Mouse (Mus musculus) stomach, embryonic 14.5 days (tissue): ENCODE measurements around the gene Erbb4. TPM values are rescaled to one million over a fixed set of nuclear protein-coding genes. Genes with fewer than 3 reads are reported as not detected.

Source experiments
- ATAC-seq: fragments of 200-750 bp; cut with Nextera tagmentation; 2 replicates; pipeline ENCODE4 v1.8.0; 2017; ENCODE audit warnings: low read depth, moderate TSS enrichment; ENCODE audit not compliant: insufficient number of reproducible peaks, insufficient read depth, low FRiP score
- H3K27ac ChIP-seq: fragments of 300-500 bp; sonication (generic); 2 replicates; pipeline ENCODE4 v1.5.1; 2014; ENCODE audit warnings: mild to moderate bottlenecking, low read length, moderate library complexity, mixed read lengths
- H3K27me3 ChIP-seq: fragments of 300-500 bp; sonication (generic); 2 replicates; pipeline ENCODE4 v1.6.1; 2014; ENCODE audit warnings: low read length, control low read depth, mixed read lengths; ENCODE audit not compliant: control insufficient read depth, insufficient read depth
- H3K36me3 ChIP-seq: fragments of 300-500 bp; sonication (generic); 2 replicates; pipeline ENCODE4 v1.6.1; 2014; ENCODE audit warnings: mild to moderate bottlenecking, control low read depth, low read length, moderate library complexity, mixed read lengths; ENCODE audit not compliant: control insufficient read depth, insufficient read depth
- H3K4me1 ChIP-seq: fragments of 300-500 bp; sonication (generic); 2 replicates; pipeline ENCODE4 v1.6.1; 2014; ENCODE audit warnings: low read length, control low read depth, mixed read lengths; ENCODE audit not compliant: control insufficient read depth, insufficient read depth
- H3K4me2 ChIP-seq: fragments of 300-500 bp; sonication (generic); replicated peaks from 2 replicates; pipeline ENCODE4 v1.6.1; 2014; ENCODE audit warnings: low read depth, low read length, control low read depth
- H3K4me3 ChIP-seq: fragments of 300-500 bp; sonication (generic); 2 replicates; pipeline ENCODE4 v1.5.1; 2014; ENCODE audit warnings: low read depth, low read length, control low read depth
- H3K9ac ChIP-seq: fragments of 300-500 bp; sonication (generic); replicated peaks from 2 replicates; pipeline ENCODE4 v1.6.1; 2014; ENCODE audit warnings: low read depth, mild to moderate bottlenecking, control low read depth, low read length, moderate library complexity, mixed read lengths
- H3K9me3 ChIP-seq: fragments of 300-500 bp; sonication (generic); 2 replicates; pipeline ENCODE4 v1.6.1; 2016; ENCODE audit warnings: low read depth, low read length, control low read depth; ENCODE audit not compliant: control insufficient read depth
- WGBS: fragments of 180-500 bp; shearing (Covaris S2); extraction: QIAGEN DNeasy Blood & Tissue Kit; methylation state at CpG from one replicate; pipeline ENCODE4 v1.1.7; 2014; 5-methylcytosine and 5-hydroxymethylcytosine counted together
- polyA plus RNA-seq: library from polyadenylated mRNA; unstranded; fragments of >200 nt; fragmentation: Nextera tagmentation; extraction: Ambion mirVana; gene quantifications from 2 replicates; pipeline ENCODE4 v1.2.1, GENCODE M21; 2014

Gene Erbb4
- polyA plus RNA-seq, 1 experiment from 2014 or later = 0.58 TPM

DNA sequence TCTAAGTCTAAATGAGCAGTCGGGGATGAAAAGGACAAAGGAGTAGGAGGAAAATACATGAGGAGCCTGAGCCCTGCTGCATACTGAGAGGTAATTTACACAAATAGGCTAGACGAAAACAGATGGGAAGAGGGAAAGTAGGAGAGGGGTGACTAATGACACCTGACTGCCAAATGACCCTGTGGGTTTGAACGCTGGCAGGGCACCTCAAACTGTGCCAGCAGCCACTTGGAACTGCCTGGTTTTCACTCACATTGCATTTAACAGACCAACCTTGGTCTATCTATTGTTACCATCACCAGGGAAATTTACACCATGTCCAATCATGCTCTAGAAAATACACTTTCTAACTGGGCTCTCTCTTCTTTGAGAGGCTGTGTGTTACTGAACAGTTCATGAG lies 929.3 kb downstream of the Erbb4 start:
- Histone ChIP-seq H3K27ac (no peak overlapping the region), H3K27me3 (no peaks in the 10 kb centered on the region), H3K9ac (no peak overlapping the region), H3K4me2 (no peak overlapping the region), H3K4me3 (no peak overlapping the region), H3K4me1 (no peaks in the 10 kb centered on the region), H3K9me3 (no peaks in the 10 kb centered on the region), H3K36me3 (no peaks in the 10 kb centered on the region)
- no peak for ATAC-seq
- WGBS = 31% methylated on average over 3 of the region's 3 CpGs

DNA sequence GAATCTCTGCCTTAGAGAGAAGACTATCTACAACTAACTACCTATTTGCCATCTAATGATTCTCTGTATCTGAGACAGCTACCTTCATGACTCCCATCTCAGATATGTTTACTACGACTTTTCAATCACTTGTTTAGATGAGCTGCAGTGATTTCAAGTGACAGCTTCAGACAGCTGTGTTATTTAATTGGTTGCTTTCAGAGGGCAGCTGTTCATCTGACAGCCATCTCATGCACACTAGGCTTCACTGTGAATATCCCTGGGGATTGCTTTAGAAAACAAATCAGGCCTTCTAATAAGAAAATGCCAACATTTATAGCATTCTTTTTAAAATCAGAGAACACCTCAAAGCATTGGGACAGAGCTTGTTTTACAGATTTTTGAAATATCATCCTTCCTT lies 952.6 kb downstream of the Erbb4 start:
- Histone ChIP-seq H3K4me2 (no peak overlapping the region), H3K27ac (no peak overlapping the region), H3K9me3 (no peaks in the 10 kb centered on the region), H3K4me1 (no peaks in the 10 kb centered on the region), H3K36me3 (no peaks in the 10 kb centered on the region), H3K9ac (no peak overlapping the region), H3K4me3 (no peak overlapping the region), H3K27me3 (no peaks in the 10 kb centered on the region)
- WGBS = 51% methylated on average over 1 of the region's 1 CpGs
- ATAC-seq = no peak

DNA sequence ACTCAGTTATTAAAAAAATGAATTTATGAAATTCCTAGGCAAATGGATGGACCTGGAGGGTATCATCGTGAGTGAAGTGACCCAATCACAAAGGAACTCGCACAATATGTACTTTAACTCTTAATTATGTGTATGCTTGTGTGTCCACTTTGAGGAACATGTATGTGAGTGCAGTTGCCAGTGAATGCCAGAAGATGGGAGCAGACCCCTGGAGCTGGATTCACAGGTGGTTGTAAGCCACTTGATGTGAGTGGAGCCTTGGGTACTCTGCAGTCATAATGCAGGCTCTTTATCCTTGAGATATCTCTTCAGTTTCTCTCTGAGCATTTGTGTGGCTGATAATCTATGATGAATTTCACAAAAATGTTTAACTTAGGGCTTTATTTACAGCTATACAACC lies 957.3 kb downstream of the Erbb4 start:
- Histone ChIP-seq H3K4me2 (no peak overlapping the region), H3K4me3 (no peak overlapping the region), H3K27me3 (no peaks in the 10 kb centered on the region), H3K36me3 (no peaks in the 10 kb centered on the region), H3K9me3 (no peaks in the 10 kb centered on the region), H3K4me1 (no peaks in the 10 kb centered on the region), H3K27ac (no peak overlapping the region), H3K9ac (no peak overlapping the region)
- no peak for ATAC-seq
- WGBS = 88% methylated on average over 2 of the region's 2 CpGs

DNA sequence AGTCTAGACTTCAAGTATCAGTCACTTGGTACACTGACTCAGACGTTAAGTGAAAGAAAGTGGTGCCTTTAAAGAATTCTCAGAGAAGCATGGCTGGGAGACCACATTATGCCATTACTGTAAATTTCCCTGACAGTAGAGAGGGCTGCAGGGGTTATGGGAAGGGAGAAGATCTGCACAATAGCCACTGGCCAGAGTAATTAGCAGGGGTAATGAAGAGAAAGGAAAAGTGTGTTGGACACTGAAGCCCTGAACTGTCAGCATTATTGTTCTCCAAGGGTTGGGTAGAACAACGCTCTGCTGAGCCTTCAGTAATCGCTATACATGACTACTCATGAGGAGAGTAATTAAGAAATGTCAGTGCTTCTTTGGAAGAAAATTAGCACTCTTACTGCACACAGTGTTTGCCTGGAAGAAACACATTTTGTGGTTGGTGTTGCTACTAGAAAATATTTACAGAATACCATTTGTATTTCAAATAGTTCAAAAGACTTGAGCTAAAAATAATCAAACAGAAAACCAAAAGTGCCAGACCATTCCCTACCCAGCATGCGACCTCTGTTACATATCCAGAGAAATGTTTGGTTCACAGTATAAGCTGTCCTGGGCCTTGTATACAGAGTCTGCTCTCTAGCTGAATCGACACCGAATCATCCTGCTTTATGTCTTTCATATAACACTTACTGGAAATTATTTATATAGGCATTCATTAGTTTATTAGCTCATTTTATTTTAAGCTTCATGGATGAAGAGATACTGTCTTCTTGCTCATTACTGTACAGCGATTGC lies 965.1 kb downstream of the Erbb4 start:
- Histone ChIP-seq H3K27ac (no peak overlapping the region), H3K36me3 (no peaks in the 10 kb centered on the region), H3K9ac (no peak overlapping the region), H3K4me1 (no peaks in the 10 kb centered on the region), H3K4me2 (no peak overlapping the region), H3K27me3 (no peaks in the 10 kb centered on the region), H3K4me3 (no peak overlapping the region), H3K9me3 (no peaks in the 10 kb centered on the region)
- ATAC-seq = no peak
- WGBS = 67% methylated on average over 7 of the region's 7 CpGs

DNA sequence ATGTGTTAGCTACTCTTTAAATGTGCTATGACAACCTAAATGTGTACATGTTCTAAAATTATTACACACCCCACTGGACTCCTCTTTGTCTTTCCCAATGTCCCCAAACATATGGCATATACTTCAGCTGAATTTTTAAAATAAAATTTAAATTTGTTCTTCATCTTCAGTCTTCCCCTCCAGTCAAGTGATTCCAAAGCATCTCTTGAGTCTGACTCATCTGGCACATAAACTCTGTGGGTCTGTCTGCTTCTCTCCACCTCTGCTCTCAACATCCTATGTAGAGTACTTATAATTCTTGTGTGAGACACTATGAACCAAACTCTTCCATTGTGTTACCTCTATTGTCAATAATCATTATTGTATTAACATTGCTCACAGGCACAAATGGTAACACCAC lies 972.9 kb downstream of the Erbb4 start:
- H3K27me3 ChIP-seq = no peaks in the 10 kb centered on the region
- no peak for ATAC-seq
- H3K36me3 ChIP-seq = no peaks in the 10 kb centered on the region

DNA sequence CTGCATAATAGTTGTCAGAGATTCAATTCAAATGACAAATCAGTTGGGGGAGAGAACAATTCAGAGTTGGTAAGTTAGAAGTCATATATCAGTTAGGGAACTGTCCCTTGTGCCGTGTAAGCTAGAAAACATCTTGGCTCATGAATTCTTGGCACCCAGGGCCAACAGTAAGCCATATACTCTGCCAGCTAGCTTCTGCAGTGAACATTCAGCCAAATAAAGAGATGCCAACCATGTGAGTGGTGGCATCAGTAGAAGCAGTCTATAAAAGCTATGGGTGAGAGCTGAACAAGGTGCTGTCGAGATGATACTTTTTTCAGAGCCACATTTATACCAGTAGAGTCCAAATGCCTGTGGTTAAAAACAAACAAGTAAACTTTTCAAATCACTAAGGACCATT lies 973.4 kb downstream of the Erbb4 start:
- 70% methylated on average over 2 of the region's 2 CpGs for WGBS
- Histone ChIP-seq H3K4me3 (no peak overlapping the region), H3K27me3 (no peaks in the 10 kb centered on the region), H3K9me3 (no peaks in the 10 kb centered on the region), H3K4me2 (no peak overlapping the region), H3K27ac (no peak overlapping the region), H3K4me1 (no peaks in the 10 kb centered on the region), H3K36me3 (no peaks in the 10 kb centered on the region), H3K9ac (no peak overlapping the region)
- ATAC-seq = no peak

More for the DNA sequence above, 972.9 kb downstream of the Erbb4 start:
- Histone ChIP-seq H3K4me2 (no peak overlapping the region), H3K4me3 (no peak overlapping the region), H3K9me3 (no peaks in the 10 kb centered on the region), H3K9ac (no peak overlapping the region), H3K4me1 (no peaks in the 10 kb centered on the region), H3K27ac (no peak overlapping the region)

DNA sequence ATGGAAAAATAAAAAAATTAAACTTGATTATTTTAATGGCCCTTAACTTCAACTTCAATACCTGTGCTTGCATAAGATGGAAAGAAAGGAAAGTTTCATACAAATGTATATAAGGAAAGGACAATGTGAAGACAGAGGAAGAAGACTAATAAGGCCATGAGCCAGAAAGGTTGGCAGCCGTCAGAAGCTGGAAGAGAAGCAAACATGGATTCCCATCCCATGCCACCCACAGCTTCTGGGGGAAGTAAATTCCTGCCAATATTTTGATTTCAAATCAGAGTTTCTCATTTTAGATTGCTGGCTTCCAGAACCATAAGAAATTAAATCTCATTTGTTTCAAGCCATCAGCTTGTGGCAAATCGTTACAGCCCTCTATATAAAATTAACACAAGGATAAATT lies 984.3 kb downstream of the Erbb4 start:
- H3K4me3 ChIP-seq = no peak overlapping the region
- no peak overlapping the region for H3K4me2 ChIP-seq
- WGBS = 78% methylated on average over 2 of the region's 2 CpGs
- H3K4me1 ChIP-seq = no peaks in the 10 kb centered on the region
- no peaks in the 10 kb centered on the region for H3K36me3 ChIP-seq
- no peak overlapping the region for H3K27ac ChIP-seq
- H3K9me3 ChIP-seq = no peaks in the 10 kb centered on the region
- no peaks in the 10 kb centered on the region for H3K27me3 ChIP-seq
- ATAC-seq = no peak
- no peak overlapping the region for H3K9ac ChIP-seq

DNA sequence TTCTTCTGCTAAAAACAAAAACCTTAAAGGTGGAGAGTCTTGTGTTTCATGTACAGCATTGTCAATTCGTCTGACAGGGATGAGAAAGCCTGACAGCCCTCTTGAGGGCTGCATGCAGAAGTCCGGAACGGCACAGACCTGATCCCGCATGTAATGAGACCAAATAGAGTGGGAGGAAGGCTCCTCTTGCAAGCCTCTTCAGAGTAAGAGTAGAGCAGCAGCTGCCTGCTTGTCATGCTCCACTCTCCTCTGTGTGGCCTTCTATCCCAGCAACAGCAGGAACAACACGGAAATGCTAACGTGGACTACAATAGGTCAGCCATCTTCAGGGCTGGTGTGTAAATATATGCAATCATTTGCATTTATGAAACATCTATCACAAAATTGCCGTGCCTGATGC lies 987.5 kb downstream of the Erbb4 start:
- 69% methylated on average over 7 of the region's 7 CpGs for WGBS
- no peaks in the 10 kb centered on the region for H3K36me3 ChIP-seq
- ATAC-seq = no peak
- H3K4me2 ChIP-seq = no peak overlapping the region
- no peaks in the 10 kb centered on the region for H3K9me3 ChIP-seq
- H3K4me1 ChIP-seq = no peaks in the 10 kb centered on the region
- no peak overlapping the region for H3K4me3 ChIP-seq
- H3K27ac ChIP-seq = no peak overlapping the region
- no peak overlapping the region for H3K9ac ChIP-seq
- H3K27me3 ChIP-seq = no peaks in the 10 kb centered on the region

DNA sequence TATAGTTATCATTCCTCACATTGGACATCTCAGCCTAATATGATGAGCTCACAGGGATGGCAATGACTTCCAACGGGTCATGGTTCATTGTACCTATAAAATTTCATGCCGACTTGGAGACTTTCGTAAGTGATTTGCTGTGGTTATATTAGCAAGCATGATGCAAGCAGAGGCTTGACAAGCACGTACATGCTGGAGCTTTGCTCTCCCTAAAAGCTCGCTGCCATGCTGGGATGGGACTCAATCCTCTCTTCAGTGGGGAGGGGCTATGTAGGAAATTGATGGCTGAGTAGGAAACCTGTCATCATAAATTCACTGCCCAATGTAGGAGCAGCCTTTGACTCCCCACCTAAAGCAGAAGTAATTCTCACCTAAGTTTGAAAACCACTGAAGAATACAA lies 992.1 kb downstream of the Erbb4 start:
- H3K4me1 ChIP-seq = no peaks in the 10 kb centered on the region
- no peak overlapping the region for H3K27ac ChIP-seq
- WGBS = 86% methylated on average over 5 of the region's 5 CpGs
- H3K36me3 ChIP-seq = no peaks in the 10 kb centered on the region
- no peak overlapping the region for H3K4me2 ChIP-seq
- H3K9me3 ChIP-seq = no peaks in the 10 kb centered on the region
- no peaks in the 10 kb centered on the region for H3K27me3 ChIP-seq
- no peak overlapping the region for H3K9ac ChIP-seq
- H3K4me3 ChIP-seq = no peak overlapping the region
- ATAC-seq = no peak
